Mouse (Mus musculus) thymus, postnatal 4 days (tissue): ENCODE measurements around the gene Eri3.

Experiments used
- DNase-seq: peaks from one replicate; pipeline ENCODE4 v3.0.0; 2021

Eri3 gene

GRCm38 (mm10) chr4:117630053-117630670, 80.0 kb downstream of the Eri3 start:
- no peak for DNase-seq

GRCm38 (mm10) chr4:117633527-117633926, 83.4 kb downstream of the Eri3 start:
- no peak for DNase-seq

- DNase-seq, result no peak
Measured at GRCm38 (mm10) chr4:117634642-117635041, 84.5 kb downstream of the Eri3 start.

- no peak for DNase-seq
Measured at GRCm38 (mm10) chr4:117636152-117636551, 86.0 kb downstream of the Eri3 start.

- no peak for DNase-seq
Measured at GRCm38 (mm10) chr4:117636891-117637613, 86.9 kb downstream of the Eri3 start.

GRCm38 (mm10) chr4:117640925-117641703, 90.9 kb downstream of the Eri3 start:
- DNase-seq, result no peak

- DNase-seq, result no peak
Measured at GRCm38 (mm10) chr4:117641804-117642203, 91.6 kb downstream of the Eri3 start.

- DNase-seq, result no peak
Measured at GRCm38 (mm10) chr4:117645031-117645435, 94.9 kb downstream of the Eri3 start.

- DNase-seq, result no peak
Measured at GRCm38 (mm10) chr4:117645859-117646258, 95.7 kb downstream of the Eri3 start.

- no peak for DNase-seq
Measured at GRCm38 (mm10) chr4:117646496-117646895, 96.3 kb downstream of the Eri3 start.

- DNase-seq, result no peak
Measured at GRCm38 (mm10) chr4:117646926-117647755, 97.0 kb downstream of the Eri3 start.

GRCm38 (mm10) chr4:117651626-117652101, 101.5 kb downstream of the Eri3 start:
- no peak for DNase-seq

GRCm38 (mm10) chr4:117652727-117653126, 102.6 kb downstream of the Eri3 start:
- no peak for DNase-seq

GRCm38 (mm10) chr4:117654016-117654702, 104.0 kb downstream of the Eri3 start:
- no peak for DNase-seq

GRCm38 (mm10) chr4:117654703-117655499, 104.7 kb downstream of the Eri3 start:
- DNase-seq, result no peak

GRCm38 (mm10) chr4:117655500-117655863, 105.3 kb downstream of the Eri3 start:
- no peak for DNase-seq

- no peak for DNase-seq
Measured at GRCm38 (mm10) chr4:117656961-117657360, 106.8 kb downstream of the Eri3 start.

GRCm38 (mm10) chr4:117657646-117658045, 107.5 kb downstream of the Eri3 start:
- no peak for DNase-seq

- DNase-seq, result peak; percentile 59
Measured at GRCm38 (mm10) chr4:117658582-117659444, 108.6 kb downstream of the Eri3 start.

GRCm38 (mm10) chr4:117660001-117660400, 109.8 kb downstream of the Eri3 start:
- no peak for DNase-seq
